Mouse (Mus musculus) midbrain, embryonic 12.5 days (tissue): ENCODE data around the gene Efnb2. TPM values are rescaled to one million over a fixed set of nuclear protein-coding genes. Genes with fewer than 3 reads are reported as not detected.

Experiments
- ATAC-seq: fragments of 200-750 bp; cut with Nextera tagmentation; 2 replicates; pipeline ENCODE4 v1.8.0; 2017; ENCODE audit warnings: low read depth, moderate TSS enrichment, moderate library complexity; ENCODE audit not compliant: low FRiP score
- H3K27ac ChIP-seq: fragments of 300-500 bp; sonication (generic); replicated peaks from 2 replicates; pipeline ENCODE4 v1.5.1; 2016; ENCODE audit warnings: mild to moderate bottlenecking
- H3K27me3 ChIP-seq: fragments of 300-500 bp; sonication (generic); 2 replicates; pipeline ENCODE4 v1.6.1; 2016; ENCODE audit warnings: mild to moderate bottlenecking
- H3K36me3 ChIP-seq: fragments of 300-500 bp; sonication (generic); 2 replicates; pipeline ENCODE4 v1.6.1; 2016
- H3K4me1 ChIP-seq: fragments of 300-500 bp; sonication (generic); 2 replicates; pipeline ENCODE4 v1.6.1; 2016
- H3K4me2 ChIP-seq: fragments of 300-500 bp; sonication (generic); replicated peaks from 2 replicates; pipeline ENCODE4 v1.6.1; 2016; ENCODE audit warnings: mild to moderate bottlenecking, moderate library complexity
- H3K4me3 ChIP-seq: fragments of 300-500 bp; sonication (generic); 2 replicates; pipeline ENCODE4 v1.5.1; 2016; ENCODE audit warnings: mild to moderate bottlenecking
- H3K9ac ChIP-seq: fragments of 300-500 bp; sonication (generic); replicated peaks from 2 replicates; pipeline ENCODE4 v1.6.1; 2016; ENCODE audit warnings: mild to moderate bottlenecking, moderate library complexity
- H3K9me3 ChIP-seq: fragments of 300-500 bp; sonication (generic); 2 replicates; pipeline ENCODE4 v1.6.1; 2016; ENCODE audit warnings: mild to moderate bottlenecking
- WGBS: fragments of 180-500 bp; shearing (Covaris S2); methylation state at CpG from one replicate; pipeline ENCODE4 v1.1.7; 2016; 5-methylcytosine and 5-hydroxymethylcytosine counted together
- polyA plus RNA-seq: library from polyadenylated mRNA; unstranded; fragments of >200 nt; fragmentation: Nextera tagmentation; extraction: Ambion mirVana; gene quantifications from 2 replicates; pipeline ENCODE4 v1.2.1, GENCODE M21; 2016

Gene Efnb2
- 26.7 and 30.9 TPM in 2 replicates for polyA plus RNA-seq

- Histone ChIP-seq H3K27me3 (peaks cover 18% of the 10 kb centered on the region), H3K36me3 (0 out of 2 replicates have a peak, but pooled peaks cover 5% of the 10 kb centered on the region), H3K4me2 (peak within 1 kb of the TSS; percentile 91), H3K4me1 (peaks cover 21% of the 10 kb centered on the region), H3K27ac (peak within 1 kb of the TSS; percentile 89), H3K9ac (peak within 1 kb of the TSS; percentile 89), H3K4me3 (peak within 1 kb of the TSS; percentile 83), H3K9me3 (no peaks in the 10 kb centered on the region)
- peak; percentile 90 for ATAC-seq
- WGBS, result under 1% methylated on average over 67 of the region's 70 CpGs
Measured at GRCm38 (mm10) chr8:8661103-8661758, at the start of gene Efnb2. Gene Efnb2, minus strand, starts transcription at chr8:8661242.

- 76% methylated on average over 9 of the region's 9 CpGs for WGBS
- Histone ChIP-seq H3K4me1 (no peaks in the 10 kb centered on the region), H3K4me3 (no peak overlapping the region), H3K4me2 (no peak overlapping the region), H3K9ac (no peak overlapping the region), H3K36me3 (no peaks in the 10 kb centered on the region), H3K27ac (no peak overlapping the region), H3K27me3 (no peaks in the 10 kb centered on the region), H3K9me3 (no peaks in the 10 kb centered on the region)
- no peak for ATAC-seq
Measured at GRCm38 (mm10) chr8:8704813-8705212, 43.8 kb upstream of the Efnb2 start.

DNA sequence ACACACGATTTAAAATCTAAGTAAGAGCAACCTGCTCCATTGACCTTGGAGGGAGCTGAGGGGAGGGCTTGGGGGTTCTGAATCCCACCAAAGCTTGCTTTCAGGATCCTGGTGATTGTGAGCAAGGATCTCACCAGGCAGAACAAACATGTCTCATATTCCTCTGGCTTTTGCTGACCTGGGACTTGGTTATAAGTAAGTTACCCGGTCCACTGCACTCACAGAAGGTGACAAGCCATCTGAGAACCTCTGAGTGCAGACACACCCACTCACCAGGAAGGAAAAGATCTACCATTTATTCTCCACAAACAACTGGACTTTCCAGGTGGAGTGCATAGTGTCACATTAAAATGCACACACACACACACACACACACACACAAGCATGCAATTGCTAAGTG lies 42.6 kb upstream of the Efnb2 start:
- Histone ChIP-seq H3K27me3 (no peaks in the 10 kb centered on the region), H3K9me3 (no peaks in the 10 kb centered on the region), H3K4me2 (no peak overlapping the region), H3K36me3 (no peaks in the 10 kb centered on the region), H3K9ac (no peak overlapping the region), H3K4me3 (no peak overlapping the region), H3K27ac (no peak overlapping the region), H3K4me1 (no peaks in the 10 kb centered on the region)
- ATAC-seq, result no peak
- 81% methylated on average over 2 of the region's 2 CpGs for WGBS

GRCm38 (mm10) chr8:8700821-8701220 lies 39.8 kb upstream of the Efnb2 start:
- H3K9ac ChIP-seq, result no peak overlapping the region
- no peaks in the 10 kb centered on the region for H3K9me3 ChIP-seq
- WGBS, result 92% methylated on average over 10 of the region's 10 CpGs
- H3K36me3 ChIP-seq, result no peaks in the 10 kb centered on the region
- no peak overlapping the region for H3K27ac ChIP-seq
- no peak overlapping the region for H3K4me3 ChIP-seq
- no peak for ATAC-seq
- no peaks in the 10 kb centered on the region for H3K27me3 ChIP-seq
- H3K4me2 ChIP-seq, result no peak overlapping the region
- H3K4me1 ChIP-seq, result no peaks in the 10 kb centered on the region

GRCm38 (mm10) chr8:8700229-8700628 lies 39.2 kb upstream of the Efnb2 start:
- 78% methylated on average over 4 of the region's 4 CpGs for WGBS
- ATAC-seq, result no peak

GRCm38 (mm10) chr8:8690146-8691092 lies 29.4 kb upstream of the Efnb2 start, which contains the start of gene Arglu1:
Gene Arglu1, minus strand, starts transcription at chr8:8690521.
- Histone ChIP-seq H3K4me2 (peak within 1 kb of the TSS; percentile 79), H3K9ac (peak within 1 kb of the TSS; percentile 100), H3K4me1 (peaks cover 39% of the 10 kb centered on the region), H3K4me3 (peak within 1 kb of the TSS; percentile 90), H3K9me3 (no peaks in the 10 kb centered on the region), H3K27me3 (no peaks in the 10 kb centered on the region), H3K36me3 (no peaks in the 10 kb centered on the region), H3K27ac (peak within 1 kb of the TSS; percentile 95)
- under 1% methylated on average over 73 of the region's 81 CpGs for WGBS
- ATAC-seq, result peak; percentile 97

More at GRCm38 (mm10) chr8:8700229-8700628, 39.2 kb upstream of the Efnb2 start:
- Histone ChIP-seq H3K4me1 (no peaks in the 10 kb centered on the region), H3K27me3 (no peaks in the 10 kb centered on the region), H3K27ac (no peak overlapping the region), H3K4me3 (no peak overlapping the region), H3K36me3 (no peaks in the 10 kb centered on the region), H3K4me2 (no peak overlapping the region), H3K9ac (no peak overlapping the region), H3K9me3 (no peaks in the 10 kb centered on the region)

GRCm38 (mm10) chr8:8689454-8690145 lies 28.6 kb upstream of the Efnb2 start:
- Histone ChIP-seq H3K27ac (peak overlapping the region; percentile 95), H3K4me3 (peak overlapping the region; percentile 90), H3K27me3 (no peaks in the 10 kb centered on the region), H3K4me1 (peaks cover 39% of the 10 kb centered on the region), H3K9me3 (no peaks in the 10 kb centered on the region), H3K9ac (peak overlapping the region; percentile 100), H3K4me2 (peak overlapping the region; percentile 79), H3K36me3 (no peaks in the 10 kb centered on the region)
- 0% methylated on average over 59 of the region's 68 CpGs for WGBS
- peak; percentile 69 for ATAC-seq

- H3K27ac ChIP-seq, result no peak overlapping the region
- ATAC-seq, result no peak
- peak overlapping the region; percentile 100 for H3K9ac ChIP-seq
- 15% methylated on average over 9 of the region's 9 CpGs for WGBS
- H3K4me2 ChIP-seq, result peak overlapping the region; percentile 79
- peak overlapping the region; percentile 90 for H3K4me3 ChIP-seq
- H3K4me1 ChIP-seq, result peaks cover 39% of the 10 kb centered on the region
- no peaks in the 10 kb centered on the region for H3K9me3 ChIP-seq
- H3K36me3 ChIP-seq, result no peaks in the 10 kb centered on the region
- H3K27me3 ChIP-seq, result no peaks in the 10 kb centered on the region
Measured at GRCm38 (mm10) chr8:8688823-8689453, 27.9 kb upstream of the Efnb2 start.

DNA sequence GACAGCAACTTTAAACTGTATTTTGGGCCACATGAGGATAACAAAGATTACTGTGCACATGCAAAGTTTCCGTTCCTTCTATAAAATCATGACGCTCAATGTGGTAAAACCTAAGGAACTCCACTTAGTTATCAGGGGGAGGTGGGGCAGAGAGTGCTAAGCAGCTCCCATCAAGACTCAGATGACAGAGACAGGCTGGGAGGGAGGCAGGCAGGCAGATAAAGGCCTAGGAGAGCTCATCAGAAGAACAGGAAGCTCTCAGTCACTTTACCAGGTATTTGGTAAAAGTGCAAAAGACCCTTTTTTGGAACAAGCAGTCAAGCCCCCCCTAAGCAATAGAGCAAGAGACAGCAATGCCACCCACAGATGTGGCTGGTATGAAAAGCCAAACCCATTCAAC lies 24.5 kb upstream of the Efnb2 start:
- Histone ChIP-seq H3K36me3 (peaks cover 22% of the 10 kb centered on the region), H3K9me3 (no peaks in the 10 kb centered on the region), H3K4me3 (no peak overlapping the region), H3K4me1 (peaks cover 37% of the 10 kb centered on the region), H3K27ac (no peak overlapping the region), H3K4me2 (no peak overlapping the region), H3K9ac (no peak overlapping the region; the same call in 1 of the 2 replicates), H3K27me3 (no peaks in the 10 kb centered on the region)
- WGBS, result 91% methylated on average over 2 of the region's 2 CpGs
- ATAC-seq, result no peak

DNA sequence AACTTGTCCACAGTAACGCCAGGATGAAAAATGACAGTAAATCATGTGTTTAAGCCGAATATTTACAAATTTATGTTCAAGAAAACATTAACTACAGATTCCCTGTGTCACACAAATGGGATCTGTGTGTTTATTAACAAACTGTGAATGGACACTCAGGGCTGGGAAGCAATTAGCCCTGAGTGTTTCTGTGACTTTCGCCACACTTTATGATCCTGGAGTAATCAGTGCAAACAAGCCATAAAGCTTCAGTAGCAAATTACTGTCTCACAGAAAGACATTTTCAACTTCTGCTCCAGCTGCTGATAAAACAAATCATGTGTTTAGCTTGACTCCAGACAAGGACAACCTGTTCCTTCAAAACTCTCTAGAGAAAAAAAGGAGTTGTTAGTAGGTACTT lies 21.7 kb upstream of the Efnb2 start:
- no peak overlapping the region for H3K4me3 ChIP-seq
- WGBS, result 92% methylated on average over 3 of the region's 3 CpGs
- no peaks in the 10 kb centered on the region for H3K27me3 ChIP-seq
- peaks cover 44% of the 10 kb centered on the region for H3K36me3 ChIP-seq
- H3K4me2 ChIP-seq, result no peak overlapping the region
- H3K4me1 ChIP-seq, result peaks cover 20% of the 10 kb centered on the region
- H3K9me3 ChIP-seq, result no peaks in the 10 kb centered on the region
- H3K27ac ChIP-seq, result no peak overlapping the region
- H3K9ac ChIP-seq, result no peak overlapping the region
- no peak for ATAC-seq

DNA sequence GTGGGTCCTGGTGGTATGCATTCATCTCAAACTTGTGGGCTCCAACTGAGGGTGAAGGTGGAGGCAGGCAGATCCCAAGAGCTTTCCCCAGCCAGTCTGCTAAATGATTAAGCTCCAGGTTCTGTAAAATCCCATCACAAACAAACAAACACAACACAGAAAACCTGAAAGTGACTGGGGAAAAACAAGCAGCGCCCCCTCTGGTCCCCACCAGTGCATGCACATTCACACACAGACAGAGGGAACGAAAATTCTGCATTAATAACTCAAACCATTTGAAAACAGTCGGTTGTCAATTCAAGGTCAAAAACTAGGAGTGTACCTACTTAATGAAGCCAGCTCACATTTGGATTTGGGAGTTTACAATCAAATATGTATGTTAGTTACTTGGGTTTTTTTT lies 17.2 kb upstream of the Efnb2 start:
- ATAC-seq, result no peak
- no peaks in the 10 kb centered on the region for H3K9me3 ChIP-seq
- no peak overlapping the region for H3K9ac ChIP-seq
- no peak overlapping the region for H3K4me3 ChIP-seq
- H3K27ac ChIP-seq, result no peak overlapping the region
- no peaks in the 10 kb centered on the region for H3K4me1 ChIP-seq
- WGBS, result 89% methylated on average over 3 of the region's 3 CpGs
- no peak overlapping the region for H3K4me2 ChIP-seq
- no peaks in the 10 kb centered on the region for H3K27me3 ChIP-seq
- peaks cover 67% of the 10 kb centered on the region for H3K36me3 ChIP-seq
